ENCODE assay signal across 12 mouse cellular contexts in the genomic region with DNA sequence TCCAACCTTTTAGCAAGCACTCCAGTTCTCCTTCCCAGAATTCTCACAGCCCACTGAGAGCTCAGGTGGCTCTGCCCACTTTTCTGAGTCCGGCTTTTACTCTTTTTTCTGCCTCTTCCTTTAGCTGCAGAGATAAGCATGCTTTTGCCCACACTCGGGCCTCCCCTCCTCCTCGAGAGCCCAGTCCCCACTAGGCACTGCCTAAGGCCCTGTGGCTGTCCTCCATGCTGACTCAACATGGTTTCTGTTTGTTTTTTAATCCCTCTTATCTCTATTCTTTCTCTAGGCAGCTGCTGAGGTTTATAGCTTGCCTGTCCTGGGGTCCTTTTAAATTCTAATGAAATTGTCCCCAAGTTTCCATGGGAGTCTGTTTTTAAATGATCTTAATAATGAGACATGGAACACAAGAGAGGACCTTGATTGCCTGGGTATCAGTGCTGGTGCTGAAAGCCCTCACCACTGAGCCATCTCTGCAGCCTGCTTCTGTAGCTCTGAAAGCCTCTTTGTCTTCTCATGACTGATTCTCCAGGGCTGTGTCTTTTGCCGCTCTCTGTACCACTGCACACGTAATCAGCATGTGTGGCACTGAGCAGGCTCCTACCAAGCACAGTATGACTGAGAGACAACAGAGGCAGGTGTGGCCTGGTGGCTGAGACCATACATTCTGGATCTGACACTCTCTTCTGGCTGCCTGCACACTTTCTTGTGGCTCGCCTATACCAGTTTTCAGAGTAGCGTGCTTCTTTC.
DNase-seq lines count a peak whose midpoint lies in the region; ATAC-seq lines count a peak whose summit lies in the region.
"Had no signal": no experiment of that assay in that cellular context is flagged by ENCODE, and none has a peak within 500 bp of the region (broad histone marks: within the 10 kb centered on the region; RNA-seq: fewer than 3 reads in every experiment).

No protein-coding gene starts in this region.

- H3K4me3 ChIP-seq in lung, embryonic 16.5 days (ENCODE audit: low read length): no peak overlapping the region
- no peak overlapping the region for H3K4me3 ChIP-seq in forebrain, embryonic 15.5 days
- H3K4me3 ChIP-seq in midbrain, embryonic 10.5 days: no peak overlapping the region
- no peak overlapping the region for H3K4me3 ChIP-seq in stomach, embryonic 16.5 days (replicated peaks; ENCODE audit: low read length)

- H3K27ac ChIP-seq in lung, embryonic 16.5 days (ENCODE audit: low read length): no peak overlapping the region
- H3K27ac ChIP-seq in forebrain, embryonic 15.5 days (replicated peaks): peak overlapping the region; percentile 19; the same call in 1 of the 2 replicates
- peak overlapping the region; percentile 61; the same call in 1 of the 2 replicates for H3K27ac ChIP-seq in midbrain, embryonic 10.5 days (replicated peaks)
- H3K27ac ChIP-seq in stomach, embryonic 16.5 days (ENCODE audit: low read length): no peak overlapping the region

- H3K27me3 ChIP-seq in lung, embryonic 16.5 days (ENCODE audit: control insufficient read depth, insufficient read depth, low read depth, low read length): no peaks in the 10 kb centered on the region
- no peaks in the 10 kb centered on the region for H3K27me3 ChIP-seq in forebrain, embryonic 15.5 days
- no peaks in the 10 kb centered on the region for H3K27me3 ChIP-seq in midbrain, embryonic 10.5 days (ENCODE audit: low read depth, poor library complexity, severe bottlenecking)
- no peaks in the 10 kb centered on the region for H3K27me3 ChIP-seq in stomach, embryonic 16.5 days (ENCODE audit: control insufficient read depth, insufficient read depth, low read length)

- DNase-seq in lung, postnatal 36 days: no peak
- no peak for DNase-seq in midbrain, embryonic 10.5 days (ENCODE audit: low spot score)
- DNase-seq in adrenal gland, postnatal 4 days (ENCODE audit: low spot score in 2 of 2): no peak
- DNase-seq in kidney, adult 11 months: no peak
- DNase-seq: adrenal gland, postnatal 25 days; cerebellum, adult 11-12 months; kidney, postnatal 36 days; layer of hippocampus, postnatal 36 days had no signal

- H3K9me3 ChIP-seq in lung, embryonic 16.5 days (ENCODE audit: control insufficient read depth, low read length): 0 out of 2 replicates have a peak, but pooled peaks cover 3% of the 10 kb centered on the region
- no peaks in the 10 kb centered on the region for H3K9me3 ChIP-seq in forebrain, embryonic 15.5 days
- H3K9me3 ChIP-seq in midbrain, embryonic 10.5 days (replicated peaks): 0 out of 2 replicates have a peak, but pooled peaks cover 3% of the 10 kb centered on the region
- H3K9me3 ChIP-seq in stomach, embryonic 16.5 days (replicated peaks; ENCODE audit: control insufficient read depth, low read length): 0 out of 2 replicates have a peak, but pooled peaks cover 4% of the 10 kb centered on the region

- no peak overlapping the region for H3K4me2 ChIP-seq in lung, embryonic 16.5 days (ENCODE audit: low read depth, low read length)
- no peak overlapping the region for H3K4me2 ChIP-seq in forebrain, embryonic 15.5 days (replicated peaks)
- H3K4me2 ChIP-seq in stomach, embryonic 16.5 days (ENCODE audit: low read depth, low read length): no peak overlapping the region
- H3K4me2 ChIP-seq: liver, embryonic 11.5 days had no signal

- peak; percentile 56; the same call in 1 of the 2 replicates for ATAC-seq in lung, embryonic 16.5 days (ENCODE audit: low read depth)
- ATAC-seq in forebrain, embryonic 15.5 days (replicated peaks): peak; percentile 60
- ATAC-seq in stomach, embryonic 16.5 days (ENCODE audit: insufficient read depth, low FRiP score): peak; percentile 37; the same call in 1 of the 2 replicates

- H3K36me3 ChIP-seq in lung, embryonic 16.5 days (ENCODE audit: control insufficient read depth, insufficient read depth, low read length): peaks cover 10% of the 10 kb centered on the region
- peaks cover 11% of the 10 kb centered on the region for H3K36me3 ChIP-seq in forebrain, embryonic 15.5 days
- peaks cover 33% of the 10 kb centered on the region for H3K36me3 ChIP-seq in midbrain, embryonic 10.5 days
- H3K36me3 ChIP-seq in stomach, embryonic 16.5 days (ENCODE audit: control insufficient read depth, insufficient read depth, low read length): peaks cover 5% of the 10 kb centered on the region

- H3K9ac ChIP-seq in lung, embryonic 16.5 days (ENCODE audit: low read length): no peak overlapping the region
- H3K9ac ChIP-seq in forebrain, embryonic 15.5 days (replicated peaks): no peak overlapping the region
- H3K9ac ChIP-seq in stomach, embryonic 16.5 days (ENCODE audit: low read length): no peak overlapping the region

- no peaks in the 10 kb centered on the region for H3K4me1 ChIP-seq in lung, embryonic 16.5 days (replicated peaks; ENCODE audit: control insufficient read depth, insufficient read depth, low read length)
- H3K4me1 ChIP-seq in forebrain, embryonic 15.5 days: no peaks in the 10 kb centered on the region
- H3K4me1 ChIP-seq in midbrain, embryonic 10.5 days: peaks cover 9% of the 10 kb centered on the region
- no peaks in the 10 kb centered on the region for H3K4me1 ChIP-seq in stomach, embryonic 16.5 days (ENCODE audit: control insufficient read depth, insufficient read depth, low read length)

- WGBS in lung, embryonic 16.5 days: 50% methylated on average over 7 of the region's 7 CpGs
- WGBS in forebrain, embryonic 15.5 days: 44% methylated on average over 7 of the region's 7 CpGs
- WGBS in midbrain, embryonic 10.5 days: 70% methylated on average over 7 of the region's 7 CpGs
- WGBS in stomach, embryonic 16.5 days: 66% methylated on average over 7 of the region's 7 CpGs

Comparison
In these comparisons a context has a peak if more than half of its experiments do, and no peak if none do; other contexts are left out.
1. H3K27ac ChIP-seq: peak in forebrain, embryonic 15.5 days (single experiment) and midbrain, embryonic 10.5 days (single experiment); none in lung, embryonic 16.5 days (single experiment) and stomach, embryonic 16.5 days (single experiment).
2. Peak in every context shown above with its lines, with median percentiles within 50 percentile points of each other: ATAC-seq.